Mouse (Mus musculus) forebrain, embryonic 13.5 days (tissue): ENCODE measurements around the gene Glipr1. TPM values are rescaled to one million over a fixed set of nuclear protein-coding genes. Genes with fewer than 3 reads are reported as not detected.
"Not testable (repeated sequence)": the region's sequence is repeated elsewhere in the genome, so short reads cannot be mapped to it uniquely, and the experiment has no call there.

Experiments
- ATAC-seq: fragments of 200-750 bp; cut with Nextera tagmentation; 2 replicates; pipeline ENCODE4 v1.8.0; 2017
- H3K27ac ChIP-seq: fragments of 300-500 bp; sonication (generic); 2 replicates; pipeline ENCODE4 v1.5.1; 2015; ENCODE audit warnings: inconsistent platforms, mild to moderate bottlenecking, moderate library complexity
- H3K27me3 ChIP-seq: fragments of 300-500 bp; sonication (generic); 2 replicates; pipeline ENCODE4 v1.6.1; 2015; ENCODE audit warnings: mild to moderate bottlenecking, inconsistent platforms
- H3K36me3 ChIP-seq: fragments of 300-500 bp; sonication (generic); 2 replicates; pipeline ENCODE4 v1.6.1; 2015; ENCODE audit warnings: mild to moderate bottlenecking, inconsistent platforms; ENCODE audit not compliant: poor library complexity, severe bottlenecking
- H3K4me1 ChIP-seq: fragments of 300-500 bp; sonication (generic); 2 replicates; pipeline ENCODE4 v1.6.1; 2015; ENCODE audit warnings: inconsistent platforms
- H3K4me2 ChIP-seq: fragments of 300-500 bp; sonication (generic); 2 replicates; pipeline ENCODE4 v1.6.1; 2015; ENCODE audit warnings: inconsistent platforms, mild to moderate bottlenecking, moderate library complexity
- H3K4me3 ChIP-seq: fragments of 300-500 bp; sonication (generic); 2 replicates; pipeline ENCODE4 v1.5.1; 2015; ENCODE audit warnings: mild to moderate bottlenecking, inconsistent platforms
- H3K9ac ChIP-seq: fragments of 300-500 bp; sonication (generic); 2 replicates; pipeline ENCODE4 v1.6.1; 2015; ENCODE audit warnings: mild to moderate bottlenecking, inconsistent platforms
- H3K9me3 ChIP-seq: fragments of 300-500 bp; sonication (generic); replicated peaks from 2 replicates; pipeline ENCODE4 v1.6.1; 2016; ENCODE audit warnings: inconsistent platforms
- WGBS: fragments of 180-500 bp; shearing (Covaris S2); methylation state at CpG from one replicate; pipeline ENCODE4 v1.1.7; 2015; 5-methylcytosine and 5-hydroxymethylcytosine counted together
- polyA plus RNA-seq: library from polyadenylated mRNA; unstranded; fragments of >200 nt; fragmentation: Nextera tagmentation; extraction: Ambion mirVana; gene quantifications from 2 replicates; pipeline ENCODE4 v1.2.1, GENCODE M21; 2015

Glipr1 gene
- polyA plus RNA-seq = 0.25 TPM in 1 of 2 replicates, not detected in the other

DNA sequence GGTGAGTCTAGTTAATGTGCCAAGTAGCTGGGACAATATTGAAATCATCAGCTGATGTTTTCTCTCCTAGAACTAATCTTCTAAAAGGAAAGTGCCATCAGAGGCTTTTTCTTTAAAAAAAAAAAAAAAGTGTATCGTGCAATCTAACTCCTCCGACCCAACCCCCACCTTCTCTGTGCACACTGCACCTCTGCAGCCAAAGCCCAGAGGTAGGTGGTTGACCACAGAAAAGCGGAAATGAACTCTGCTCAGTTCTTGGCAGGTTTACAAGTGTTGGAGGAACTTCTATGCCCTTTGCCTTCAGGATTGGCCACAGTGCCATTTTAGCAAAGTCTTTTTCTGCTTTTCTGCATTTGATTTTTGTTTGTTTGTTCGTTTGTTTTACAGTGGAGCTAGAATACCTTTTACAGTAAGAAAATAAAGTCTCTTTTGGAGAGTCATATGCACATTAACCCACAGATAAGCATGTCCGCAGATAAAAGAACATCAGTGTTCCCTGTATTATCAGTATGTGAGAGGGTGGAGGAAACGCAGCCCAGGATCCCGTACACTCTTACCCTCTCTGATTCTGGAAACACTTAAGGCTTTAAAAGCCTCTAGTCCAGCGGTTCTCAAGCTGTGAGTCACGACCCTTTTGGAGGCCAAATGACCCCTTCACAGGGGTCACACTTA, at the start of gene Glipr1:
TSS of gene Glipr1 (minus strand) at position 88 of the 672 bp plus-strand sequence.
- Histone ChIP-seq H3K4me3 (no peak within 1 kb of the TSS), H3K36me3 (no peaks in the 10 kb centered on the region), H3K9ac (no peak within 1 kb of the TSS), H3K9me3 (no peaks in the 10 kb centered on the region), H3K4me1 (no peaks in the 10 kb centered on the region), H3K27ac (no peak within 1 kb of the TSS), H3K27me3 (no peaks in the 10 kb centered on the region), H3K4me2 (no peak within 1 kb of the TSS)
- no peak for ATAC-seq
- 87% methylated on average over 9 of the region's 9 CpGs for WGBS

DNA sequence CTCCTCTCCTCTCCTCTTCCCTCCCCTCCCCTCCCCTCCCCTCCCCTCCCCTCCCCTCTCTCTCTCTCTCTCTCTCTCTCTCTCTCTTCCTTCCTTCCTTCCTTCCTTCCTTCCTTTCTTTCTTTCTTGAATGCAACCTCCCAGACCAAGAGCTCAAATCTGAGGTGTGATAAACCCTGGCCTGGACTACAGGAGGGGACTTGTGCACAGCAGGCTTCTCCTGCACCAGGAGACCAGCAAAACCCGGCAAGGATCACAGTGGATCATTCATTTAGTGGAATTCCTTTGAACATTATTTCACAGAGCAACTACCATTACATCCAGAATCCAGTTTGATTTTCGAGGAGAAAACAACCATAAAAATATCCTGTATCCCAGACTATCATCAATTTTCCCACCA, 49.5 kb upstream of the Glipr1 start:
- H3K9ac ChIP-seq, H3K27ac ChIP-seq, H3K27me3 ChIP-seq, H3K9me3 ChIP-seq, H3K36me3 ChIP-seq, H3K4me1 ChIP-seq, ATAC-seq, H3K4me3 ChIP-seq, H3K4me2 ChIP-seq: not testable (repeated sequence)
- 68% methylated on average over 2 of the region's 2 CpGs for WGBS

DNA sequence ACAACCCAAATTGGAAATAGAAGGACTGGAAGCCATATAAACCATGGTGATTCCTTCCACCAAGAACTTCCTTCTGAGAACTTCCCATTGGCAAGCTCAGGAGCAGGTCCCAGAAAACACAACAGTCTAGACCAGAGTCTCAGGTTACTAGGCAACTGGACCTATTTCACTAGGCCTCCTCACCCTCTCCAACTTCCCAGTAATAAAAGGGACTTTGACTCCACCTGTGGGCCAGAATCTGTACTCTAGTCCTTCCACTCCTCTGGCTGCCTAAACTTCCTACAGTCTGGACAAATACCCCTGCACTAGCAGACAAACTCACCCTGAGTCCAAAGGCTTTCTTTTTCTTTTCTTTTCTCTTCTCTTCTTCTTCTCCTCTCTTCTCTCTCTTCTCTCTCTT, 48.8 kb upstream of the Glipr1 start:
- Histone ChIP-seq H3K27me3 (no peaks in the 10 kb centered on the region), H3K4me1 (no peaks in the 10 kb centered on the region), H3K9ac (no peak overlapping the region), H3K27ac (no peak overlapping the region), H3K9me3 (no peaks in the 10 kb centered on the region), H3K4me2 (no peak overlapping the region), H3K4me3 (no peak overlapping the region), H3K36me3 (no peaks in the 10 kb centered on the region)
- no peak for ATAC-seq

GRCm38 (mm10) chr10:112044283-112044682, 41.9 kb upstream of the Glipr1 start:
- H3K9me3 ChIP-seq, H3K36me3 ChIP-seq, H3K9ac ChIP-seq, H3K4me2 ChIP-seq, H3K4me3 ChIP-seq, H3K27me3 ChIP-seq, H3K27ac ChIP-seq, ATAC-seq, H3K4me1 ChIP-seq: not testable (repeated sequence)
- WGBS = 72% methylated on average over 14 of the region's 14 CpGs

DNA sequence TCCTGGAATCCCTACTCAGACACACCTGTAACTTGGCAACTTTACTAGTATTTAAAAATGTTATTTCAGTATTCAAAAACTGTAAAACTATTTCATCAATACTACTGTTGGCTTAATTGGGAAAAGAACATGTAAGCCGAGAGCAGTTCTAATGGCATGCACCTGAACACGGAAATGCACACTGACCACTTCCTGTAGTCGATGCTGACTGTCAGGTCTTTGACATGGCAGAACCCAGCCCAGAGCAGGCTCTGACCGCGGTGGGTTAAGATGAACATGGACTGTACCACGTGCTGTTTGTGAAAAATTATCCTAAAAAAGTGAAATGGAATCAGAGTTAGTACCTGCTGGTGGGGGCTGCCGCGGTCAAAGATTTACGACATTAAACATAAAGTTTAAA, 41.1 kb upstream of the Glipr1 start:
- H3K27me3 ChIP-seq = not testable (repeated sequence)
- 87% methylated on average over 9 of the region's 9 CpGs for WGBS

GRCm38 (mm10) chr10:112028689-112029088, 26.3 kb upstream of the Glipr1 start:
- not testable (repeated sequence) for H3K9ac ChIP-seq, H3K9me3 ChIP-seq, H3K4me1 ChIP-seq, H3K4me3 ChIP-seq, H3K4me2 ChIP-seq, H3K27ac ChIP-seq, H3K36me3 ChIP-seq, H3K27me3 ChIP-seq, ATAC-seq
- 46% methylated on average over 3 of the region's 3 CpGs for WGBS

More for the DNA sequence above, 41.1 kb upstream of the Glipr1 start:
- not testable (repeated sequence) for H3K4me3 ChIP-seq, H3K9me3 ChIP-seq, H3K9ac ChIP-seq, H3K27ac ChIP-seq, H3K4me1 ChIP-seq, H3K4me2 ChIP-seq, H3K36me3 ChIP-seq, ATAC-seq

GRCm38 (mm10) chr10:112023585-112023984, 21.2 kb upstream of the Glipr1 start:
- no peaks in the 10 kb centered on the region for H3K36me3 ChIP-seq
- H3K9me3 ChIP-seq = no peaks in the 10 kb centered on the region
- no peak overlapping the region for H3K4me3 ChIP-seq
- H3K4me2 ChIP-seq = no peak overlapping the region
- no peak overlapping the region for H3K9ac ChIP-seq
- WGBS = 75% methylated on average over 2 of the region's 2 CpGs
- no peaks in the 10 kb centered on the region for H3K27me3 ChIP-seq
- no peak overlapping the region for H3K27ac ChIP-seq
- ATAC-seq = no peak
- H3K4me1 ChIP-seq = no peaks in the 10 kb centered on the region

DNA sequence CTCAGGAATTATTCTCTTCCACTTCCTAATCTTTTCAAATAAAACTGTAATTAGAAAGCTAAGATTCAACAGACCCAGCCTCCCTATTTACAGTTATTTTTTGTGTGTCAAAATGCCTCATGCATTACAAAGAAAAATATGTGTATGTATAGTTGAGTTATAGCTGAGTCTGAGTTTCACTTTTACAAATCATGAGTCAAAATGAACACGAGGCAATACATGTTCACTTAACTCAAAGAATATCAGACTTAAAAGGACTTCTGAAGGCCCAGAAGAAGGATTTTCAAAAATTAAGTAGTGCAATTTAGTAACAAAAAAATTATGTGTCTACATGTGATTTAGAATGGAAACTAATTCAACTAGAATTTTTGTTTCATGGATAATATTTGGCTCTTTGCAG, 7.1 kb upstream of the Glipr1 start:
- not testable (repeated sequence) for H3K36me3 ChIP-seq, H3K4me1 ChIP-seq, H3K4me3 ChIP-seq, H3K9me3 ChIP-seq, H3K27me3 ChIP-seq, H3K27ac ChIP-seq, H3K9ac ChIP-seq, H3K4me2 ChIP-seq, ATAC-seq
- WGBS = 86% methylated on average over 1 of the region's 1 CpGs

GRCm38 (mm10) chr10:112001756-112002520, 493 bp downstream of the Glipr1 start:
- Histone ChIP-seq H3K4me1 (no peaks in the 10 kb centered on the region), H3K4me3 (no peak overlapping the region), H3K4me2 (no peak overlapping the region), H3K9ac (no peak overlapping the region), H3K27ac (no peak overlapping the region), H3K27me3 (no peaks in the 10 kb centered on the region), H3K9me3 (no peaks in the 10 kb centered on the region), H3K36me3 (no peaks in the 10 kb centered on the region)
- no peak for ATAC-seq
- WGBS = 89% methylated on average over 9 of the region's 9 CpGs

GRCm38 (mm10) chr10:112001350-112001749, 1.1 kb downstream of the Glipr1 start:
- 94% methylated on average over 2 of the region's 2 CpGs for WGBS
- no peak overlapping the region for H3K4me3 ChIP-seq

DNA sequence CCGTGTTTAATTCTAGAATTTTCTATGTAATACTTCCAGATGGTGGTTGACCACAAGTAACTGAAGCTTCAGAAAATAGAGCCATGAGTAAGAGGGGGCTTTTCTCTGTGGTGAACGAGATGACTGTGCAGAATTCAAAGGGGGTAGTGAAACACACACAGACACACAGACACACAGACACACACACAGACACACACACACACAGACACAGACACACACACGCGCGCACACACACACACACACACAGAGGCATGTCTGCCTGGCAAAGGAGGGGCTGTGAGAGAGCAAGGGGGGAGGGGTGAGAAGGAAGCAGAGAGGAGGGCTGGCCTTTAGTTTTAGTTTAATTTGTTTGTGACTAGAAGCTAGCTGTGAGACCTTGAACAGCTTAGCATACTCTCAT, 1.9 kb downstream of the Glipr1 start:
- Histone ChIP-seq H3K27me3 (no peaks in the 10 kb centered on the region), H3K36me3 (no peaks in the 10 kb centered on the region), H3K9ac (no peak overlapping the region), H3K27ac (no peak overlapping the region), H3K4me1 (no peaks in the 10 kb centered on the region), H3K9me3 (no peaks in the 10 kb centered on the region), H3K4me2 (no peak overlapping the region), H3K4me3 (no peak overlapping the region)
- ATAC-seq = no peak
- 94% methylated on average over 5 of the region's 5 CpGs for WGBS

More at GRCm38 (mm10) chr10:112001350-112001749, 1.1 kb downstream of the Glipr1 start:
- no peaks in the 10 kb centered on the region for H3K9me3 ChIP-seq
- H3K36me3 ChIP-seq = no peaks in the 10 kb centered on the region
- H3K27me3 ChIP-seq = no peaks in the 10 kb centered on the region
- no peak overlapping the region for H3K4me2 ChIP-seq
- H3K4me1 ChIP-seq = no peaks in the 10 kb centered on the region
- no peak overlapping the region for H3K27ac ChIP-seq
- no peak overlapping the region for H3K9ac ChIP-seq
- no peak for ATAC-seq

DNA sequence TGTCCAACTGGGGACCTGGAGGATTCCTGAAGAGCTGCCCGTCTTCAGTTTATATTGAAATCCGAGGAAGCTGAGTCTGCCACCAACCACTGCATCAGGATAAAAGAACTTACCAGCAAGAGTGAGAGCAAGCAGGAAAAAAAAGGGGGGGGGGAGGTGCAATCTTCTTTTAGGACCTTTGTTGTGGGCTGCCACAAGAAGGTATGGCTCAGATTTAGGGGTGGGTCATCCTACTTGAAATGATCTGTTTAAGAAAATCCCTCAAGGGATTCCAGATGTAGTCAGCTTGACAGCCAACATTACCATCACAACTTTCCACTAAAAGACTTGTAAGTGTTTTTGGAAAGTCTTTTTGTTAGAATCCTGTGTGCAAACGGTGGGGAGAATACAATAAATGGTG, 2.7 kb downstream of the Glipr1 start:
- no peak overlapping the region for H3K9ac ChIP-seq
- no peak for ATAC-seq
- 58% methylated on average over 3 of the region's 3 CpGs for WGBS

GRCm38 (mm10) chr10:111997671-111998070, 4.8 kb downstream of the Glipr1 start:
- Histone ChIP-seq H3K4me3 (no peak overlapping the region), H3K9ac (no peak overlapping the region), H3K4me1 (no peaks in the 10 kb centered on the region), H3K4me2 (no peak overlapping the region), H3K27me3 (no peaks in the 10 kb centered on the region), H3K9me3 (no peaks in the 10 kb centered on the region), H3K27ac (no peak overlapping the region), H3K36me3 (no peaks in the 10 kb centered on the region)
- ATAC-seq = no peak

More for the DNA sequence above, 2.7 kb downstream of the Glipr1 start:
- H3K4me3 ChIP-seq = no peak overlapping the region
- H3K9me3 ChIP-seq = no peaks in the 10 kb centered on the region
- H3K4me1 ChIP-seq = no peaks in the 10 kb centered on the region
- no peaks in the 10 kb centered on the region for H3K27me3 ChIP-seq
- H3K27ac ChIP-seq = no peak overlapping the region
- no peaks in the 10 kb centered on the region for H3K36me3 ChIP-seq
- no peak overlapping the region for H3K4me2 ChIP-seq
